Mouse (Mus musculus) brain, embryonic 14.5 days (tissue): ENCODE data around the gene Twf2.

Source experiments
- CTCF ChIP-seq: fragments of 200-500 bp; IDR thresholded peaks from 2 replicates; pipeline ENCODE4 v1.5.1; 2012; ENCODE audit warnings: inconsistent platforms, mild to moderate bottlenecking, moderate library complexity, borderline replicate concordance; ENCODE audit not compliant: insufficient read depth, insufficient read length; ENCODE audit errors: extremely low read depth
- POLR2A ChIP-seq: fragments of 200-500 bp; IDR thresholded peaks from 2 replicates; pipeline ENCODE4 v1.6.1; 2012; ENCODE audit warnings: mild to moderate bottlenecking, inconsistent platforms, borderline replicate concordance; ENCODE audit not compliant: poor library complexity, insufficient read depth, insufficient read length, severe bottlenecking; ENCODE audit errors: extremely low read depth

GRCm38 (mm10) chr9:106222994-106223393 lies 20.1 kb downstream of the Twf2 start:
- TF ChIP-seq POLR2A (no peak), CTCF (no peak)
